Mouse (Mus musculus) embryo, embryonic 11 days (tissue): ENCODE data around the gene Kifap3.
A peak's percentile ranks its signal among the peaks of the same experiment; 100 is the strongest.
"Not testable (repeated sequence)": the region's sequence is repeated elsewhere in the genome, so short reads cannot be mapped to it uniquely, and the experiment has no call there.

ENCODE experiments used
- DNase-seq: peaks from one replicate; pipeline ENCODE4 v3.0.0-alpha.2; 2015

The Kifap3 gene

GRCm38 (mm10) chr1:163779336-163780115 lies at the start of gene Kifap3:
TSS of gene Kifap3 (plus strand) at chr1:163779583.
- DNase-seq = peak; percentile 98

GRCm38 (mm10) chr1:163731166-163731565 lies 48.2 kb upstream of the Kifap3 start:
- DNase-seq = not testable (repeated sequence)

GRCm38 (mm10) chr1:163736441-163737238 lies 42.7 kb upstream of the Kifap3 start:
- DNase-seq = no peak

GRCm38 (mm10) chr1:163737239-163737533 lies 42.2 kb upstream of the Kifap3 start:
- DNase-seq = no peak

GRCm38 (mm10) chr1:163751360-163751992 lies 27.9 kb upstream of the Kifap3 start:
- DNase-seq = no peak

GRCm38 (mm10) chr1:163757462-163758207 lies 21.7 kb upstream of the Kifap3 start:
- peak; percentile 9 for DNase-seq

GRCm38 (mm10) chr1:163783577-163783976 lies 4.2 kb downstream of the Kifap3 start:
- not testable (repeated sequence) for DNase-seq

GRCm38 (mm10) chr1:163821365-163821764 lies 42.0 kb downstream of the Kifap3 start:
- no peak for DNase-seq

- DNase-seq = no peak
These were observed 50.1 kb downstream of the Kifap3 start for GRCm38 (mm10) chr1:163829482-163829881.

GRCm38 (mm10) chr1:163834066-163834465 lies 54.7 kb downstream of the Kifap3 start:
- DNase-seq = peak; percentile 34

GRCm38 (mm10) chr1:163835062-163835461 lies 55.7 kb downstream of the Kifap3 start:
- DNase-seq = no peak

- DNase-seq = not testable (repeated sequence)
These were observed 59.1 kb downstream of the Kifap3 start for GRCm38 (mm10) chr1:163838482-163838881.

- DNase-seq = no peak
These were observed 61.2 kb downstream of the Kifap3 start for GRCm38 (mm10) chr1:163840555-163840954.

GRCm38 (mm10) chr1:163842238-163842637 lies 62.9 kb downstream of the Kifap3 start:
- DNase-seq = peak; percentile 30

GRCm38 (mm10) chr1:163843899-163844298 lies 64.5 kb downstream of the Kifap3 start:
- DNase-seq = peak; percentile 50

GRCm38 (mm10) chr1:163852884-163853560 lies 73.6 kb downstream of the Kifap3 start:
- peak; percentile 82 for DNase-seq

GRCm38 (mm10) chr1:163858420-163858819 lies 79.0 kb downstream of the Kifap3 start:
- DNase-seq = no peak

- no peak for DNase-seq
These were observed 82.2 kb downstream of the Kifap3 start for GRCm38 (mm10) chr1:163861538-163861937.

- no peak for DNase-seq
These were observed 93.8 kb downstream of the Kifap3 start for GRCm38 (mm10) chr1:163873158-163873557.

- DNase-seq = no peak
These were observed 110.2 kb downstream of the Kifap3 start for GRCm38 (mm10) chr1:163889629-163890028.

GRCm38 (mm10) chr1:163893294-163893693 lies 113.9 kb downstream of the Kifap3 start:
- no peak for DNase-seq
